Mouse (Mus musculus) cerebellum, postnatal 4 days (tissue): ENCODE data around the gene Ier5.

Source experiments
- DNase-seq, 2 experiments: peaks; one replicate each; pipeline ENCODE4 v3.0.0; 2022; ENCODE audit warnings: low spot score in 2 of 2, mixed read lengths in 1 of 2

Gene Ier5

GRCm38 (mm10) chr1:155077675-155078074 lies 21.8 kb downstream of the Ier5 start:
- no peak for DNase-seq

- no peak for DNase-seq
Measured at GRCm38 (mm10) chr1:155075856-155076255, 23.6 kb downstream of the Ier5 start.

- no peak for DNase-seq
Measured at GRCm38 (mm10) chr1:155074856-155075255, 24.6 kb downstream of the Ier5 start.

- DNase-seq: no peak
Measured at GRCm38 (mm10) chr1:155073905-155074304, 25.5 kb downstream of the Ier5 start.

GRCm38 (mm10) chr1:155073133-155073532 lies 26.3 kb downstream of the Ier5 start:
- no peak for DNase-seq

GRCm38 (mm10) chr1:155071287-155071876 lies 28.1 kb downstream of the Ier5 start:
- no peak for DNase-seq

GRCm38 (mm10) chr1:155070561-155071286 lies 28.7 kb downstream of the Ier5 start:
- DNase-seq: no peak

- no peak for DNase-seq
Measured at GRCm38 (mm10) chr1:155069696-155070095, 29.7 kb downstream of the Ier5 start.

- no peak for DNase-seq
Measured at GRCm38 (mm10) chr1:155066196-155066595, 33.2 kb downstream of the Ier5 start.

- DNase-seq: no peak
Measured at GRCm38 (mm10) chr1:155065068-155065701, 34.3 kb downstream of the Ier5 start.

GRCm38 (mm10) chr1:155064649-155065048 lies 34.8 kb downstream of the Ier5 start:
- DNase-seq: no peak

- no peak for DNase-seq
Measured at GRCm38 (mm10) chr1:155064111-155064510, 35.3 kb downstream of the Ier5 start.

GRCm38 (mm10) chr1:155062963-155063362 lies 36.5 kb downstream of the Ier5 start:
- DNase-seq: peak; percentile 58 to 85

- no peak for DNase-seq
Measured at GRCm38 (mm10) chr1:155062057-155062456, 37.4 kb downstream of the Ier5 start.

- DNase-seq: no peak
Measured at GRCm38 (mm10) chr1:155060832-155061801, 38.3 kb downstream of the Ier5 start.

GRCm38 (mm10) chr1:155060261-155060660 lies 39.2 kb downstream of the Ier5 start:
- DNase-seq: no peak

GRCm38 (mm10) chr1:155059505-155059904 lies 39.9 kb downstream of the Ier5 start:
- DNase-seq: no peak

GRCm38 (mm10) chr1:155058099-155059012 lies 41.1 kb downstream of the Ier5 start:
- DNase-seq: no peak

GRCm38 (mm10) chr1:155056166-155056565 lies 43.3 kb downstream of the Ier5 start:
- DNase-seq: no peak

GRCm38 (mm10) chr1:155055041-155055440 lies 44.4 kb downstream of the Ier5 start:
- DNase-seq: no peak
